Mouse (Mus musculus) ES-E14 (cell line): ENCODE measurements around the gene Ccr10.

Source experiments
- CHD2 ChIP-seq: IDR thresholded peaks from 2 replicates; pipeline ENCODE4 v1.6.1; 2014; ENCODE audit warnings: mild to moderate bottlenecking, low read depth, low read length, inconsistent platforms
- HCFC1 ChIP-seq: IDR thresholded peaks from 2 replicates; pipeline ENCODE4 v1.6.1; 2012; ENCODE audit warnings: low read length, inconsistent platforms, borderline replicate concordance; ENCODE audit not compliant: insufficient read depth
- MAFK ChIP-seq: IDR thresholded peaks from 2 replicates; pipeline ENCODE4 v1.6.1; 2014; ENCODE audit warnings: mild to moderate bottlenecking, low read depth, low read length, inconsistent platforms; ENCODE audit not compliant: insufficient read depth
- ZC3H11A ChIP-seq: IDR thresholded peaks from 2 replicates; pipeline ENCODE4 v1.6.1; 2012; ENCODE audit warnings: low read depth, mild to moderate bottlenecking, inconsistent platforms, low read length, borderline replicate concordance
- ZNF384 ChIP-seq: IDR thresholded peaks from 2 replicates; pipeline ENCODE4 v1.6.1; 2012; ENCODE audit warnings: low read depth, low read length, inconsistent platforms

DNA sequence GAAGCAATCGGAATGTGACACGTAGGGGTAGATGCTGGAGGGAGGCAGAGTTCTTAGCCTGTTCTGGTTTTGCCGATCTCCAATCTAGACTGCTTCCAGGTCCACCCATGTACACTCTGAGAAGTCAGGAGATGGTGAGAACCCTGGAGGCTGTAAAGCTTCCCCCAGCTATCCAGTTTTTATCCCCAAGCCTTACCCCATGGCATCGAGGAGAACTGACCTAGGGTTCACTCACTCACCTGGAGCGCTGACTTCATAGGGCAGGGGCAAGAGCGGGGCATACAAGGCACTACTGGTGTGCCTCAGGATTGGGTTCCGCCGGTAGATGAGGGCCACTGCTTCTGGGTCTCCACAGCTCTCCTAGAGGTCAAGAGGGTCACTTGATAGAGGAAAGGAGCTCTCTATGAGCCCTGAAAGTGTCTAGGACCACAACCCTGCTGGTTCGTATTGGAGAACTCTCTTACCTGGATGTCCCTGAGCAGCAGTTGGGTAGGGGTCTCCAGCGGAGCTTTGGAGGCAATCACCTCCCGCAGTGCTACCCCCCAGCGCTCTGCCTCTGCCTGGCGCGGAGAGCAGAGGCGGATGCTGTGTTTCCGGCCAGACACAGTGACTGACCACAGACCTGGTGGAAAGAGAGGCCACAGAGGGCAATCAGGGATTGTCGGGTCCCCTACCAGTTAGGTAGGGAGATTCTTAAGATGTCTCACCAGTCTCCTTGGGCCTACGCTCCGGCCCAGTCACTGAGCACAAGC, 7.9 kb downstream of the Ccr10 start:
- TF ChIP-seq ZC3H11A, result no peak
- no peak for TF ChIP-seq HCFC1
- TF ChIP-seq MAFK, result no peak
- no peak for TF ChIP-seq ZNF384
- no peak for TF ChIP-seq CHD2
